In genomic region chr4:40847160-40847559, GRCm38 (mm10) we compare ENCODE assay signal across 7 mouse cellular contexts. TPM values are rescaled to one million over a fixed set of nuclear protein-coding genes. Genes with fewer than 3 reads are reported as not detected.
A peak's percentile ranks its signal among the peaks of the same experiment; 100 is the strongest.
DNase-seq lines count a peak whose midpoint lies in the region; ATAC-seq and TF ChIP-seq lines count a peak whose summit lies in the region.

No protein-coding gene starts in this region.

- 0 out of 2 replicates have a peak, but pooled peaks cover 3% of the 10 kb centered on the region for H3K36me3 ChIP-seq in lung, embryonic 14.5 days (ENCODE audit: insufficient read depth)
- peaks cover 5% of the 10 kb centered on the region; the same call in 1 of the 2 replicates for H3K36me3 ChIP-seq in heart, embryonic 10.5 days
- no peaks in the 10 kb centered on the region for H3K36me3 ChIP-seq in stomach, embryonic 15.5 days
- H3K36me3 ChIP-seq in midbrain, embryonic 14.5 days (ENCODE audit: control insufficient read depth, insufficient read depth, low read length), result no peaks in the 10 kb centered on the region

- WGBS in lung, embryonic 14.5 days, result 48% methylated on average over 4 of the region's 4 CpGs
- WGBS in heart, embryonic 10.5 days, result 80% methylated on average over 4 of the region's 4 CpGs
- WGBS in stomach, embryonic 15.5 days, result 65% methylated on average over 4 of the region's 4 CpGs
- WGBS in midbrain, embryonic 14.5 days, result 96% methylated on average over 4 of the region's 4 CpGs

- H3K9ac ChIP-seq in lung, embryonic 14.5 days, result 0 out of 2 replicates have a peak overlapping the region, but pooled peaks have one; percentile 4
- no peak overlapping the region for H3K9ac ChIP-seq in stomach, embryonic 15.5 days
- no peak overlapping the region for H3K9ac ChIP-seq in midbrain, embryonic 14.5 days (replicated peaks; ENCODE audit: low read length)

- peak overlapping the region; percentile 64 for H3K27ac ChIP-seq in lung, embryonic 14.5 days (ENCODE audit: low read depth)
- H3K27ac ChIP-seq in heart, embryonic 10.5 days, result peak overlapping the region; percentile 69
- peak overlapping the region; percentile 93 for H3K27ac ChIP-seq in stomach, embryonic 15.5 days
- no peak overlapping the region for H3K27ac ChIP-seq in midbrain, embryonic 14.5 days (replicated peaks; ENCODE audit: low read depth, low read length)

- no peak for ATAC-seq in lung, embryonic 14.5 days (ENCODE audit: insufficient read depth)
- ATAC-seq in stomach, embryonic 15.5 days (ENCODE audit: insufficient read depth, low FRiP score, low read depth), result no peak
- ATAC-seq in midbrain, embryonic 14.5 days (ENCODE audit: low FRiP score, low TSS enrichment), result no peak

- TF ChIP-seq CTCF in lung, embryonic 14.5 days (IDR thresholded peaks at IDR 0.05; ENCODE audit: low read depth), result no peak

- H3K4me3 ChIP-seq in lung, embryonic 14.5 days (ENCODE audit: low read depth, low read length), result no peak overlapping the region
- no peak overlapping the region for H3K4me3 ChIP-seq in heart, embryonic 10.5 days
- H3K4me3 ChIP-seq in stomach, embryonic 15.5 days (replicated peaks), result no peak overlapping the region
- no peak overlapping the region for H3K4me3 ChIP-seq in midbrain, embryonic 14.5 days (replicated peaks; ENCODE audit: low read depth, low read length)

- H3K27me3 ChIP-seq in lung, embryonic 14.5 days (ENCODE audit: insufficient read depth, low read length), result no peaks in the 10 kb centered on the region
- no peaks in the 10 kb centered on the region for H3K27me3 ChIP-seq in heart, embryonic 10.5 days (ENCODE audit: insufficient read depth, poor library complexity, severe bottlenecking)
- no peaks in the 10 kb centered on the region for H3K27me3 ChIP-seq in stomach, embryonic 15.5 days (replicated peaks)
- no peaks in the 10 kb centered on the region for H3K27me3 ChIP-seq in midbrain, embryonic 14.5 days (ENCODE audit: control insufficient read depth, insufficient read depth, low read length)

- no peak for DNase-seq in lung, embryonic 14.5 days
- DNase-seq in lung, postnatal 14 days, result no peak
- DNase-seq in heart, embryonic 10.5 days (ENCODE audit: low spot score), result no peak
- DNase-seq in kidney, postnatal 10 days, result peak; percentile 19
- DNase-seq in frontal cortex, postnatal 14 days (ENCODE audit: low spot score in 2 of 2), result no peak
- DNase-seq in midbrain, embryonic 14.5 days, result no peak

- H3K9me3 ChIP-seq in lung, embryonic 14.5 days (ENCODE audit: low read depth, low read length), result no peaks in the 10 kb centered on the region
- no peaks in the 10 kb centered on the region for H3K9me3 ChIP-seq in heart, embryonic 10.5 days
- H3K9me3 ChIP-seq in stomach, embryonic 15.5 days, result no peaks in the 10 kb centered on the region
- no peaks in the 10 kb centered on the region for H3K9me3 ChIP-seq in midbrain, embryonic 14.5 days (ENCODE audit: control insufficient read depth, low read length)

- H3K4me1 ChIP-seq in lung, embryonic 14.5 days (ENCODE audit: insufficient read depth), result peaks cover 62% of the 10 kb centered on the region
- peaks cover 91% of the 10 kb centered on the region for H3K4me1 ChIP-seq in heart, embryonic 10.5 days
- peaks cover 56% of the 10 kb centered on the region for H3K4me1 ChIP-seq in stomach, embryonic 15.5 days
- peaks cover 15% of the 10 kb centered on the region for H3K4me1 ChIP-seq in midbrain, embryonic 14.5 days (ENCODE audit: control insufficient read depth, insufficient read depth, low read length)

- peak overlapping the region; percentile 31 for H3K4me2 ChIP-seq in lung, embryonic 14.5 days
- H3K4me2 ChIP-seq in stomach, embryonic 15.5 days, result 0 out of 2 replicates have a peak overlapping the region, but pooled peaks have one; percentile 4
- H3K4me2 ChIP-seq in midbrain, embryonic 14.5 days (ENCODE audit: low read length), result no peak overlapping the region

RNA-seq across cellular contexts. Expression of gene B4galt1, which starts 6.6 kb away (rescaled TPM):
- polyA plus RNA-seq in lung, embryonic 14.5 days (2014; fragmentation: Nextera tagmentation; extraction: Ambion mirVana), result 64.4 and 66.5 TPM in 2 replicates
- 38.1 and 47.1 TPM in 2 replicates for polyA plus RNA-seq in heart, embryonic 10.5 days (2016; fragmentation: Nextera tagmentation; extraction: Ambion mirVana)
- 47.2 and 47.8 TPM in 2 replicates for polyA plus RNA-seq in stomach, embryonic 15.5 days (2015; fragmentation: Nextera tagmentation; extraction: Ambion mirVana)
- polyA plus RNA-seq in midbrain, embryonic 14.5 days (2014; fragmentation: Nextera tagmentation; extraction: Ambion mirVana), result 4.3 and 7.6 TPM in 2 replicates
